Mouse (Mus musculus): Measurements from ENCODE around the gene Pcdh11x. TPM values are rescaled to one million over a fixed set of nuclear protein-coding genes. Genes with fewer than 3 reads are reported as not detected.
A peak's percentile ranks its signal among the peaks of the same experiment; 100 is the strongest.

Pcdh11x gene
- polyA plus RNA-seq (2012; rRNA removed), result 0.01 and 0.13 TPM in 2 replicates

DNA sequence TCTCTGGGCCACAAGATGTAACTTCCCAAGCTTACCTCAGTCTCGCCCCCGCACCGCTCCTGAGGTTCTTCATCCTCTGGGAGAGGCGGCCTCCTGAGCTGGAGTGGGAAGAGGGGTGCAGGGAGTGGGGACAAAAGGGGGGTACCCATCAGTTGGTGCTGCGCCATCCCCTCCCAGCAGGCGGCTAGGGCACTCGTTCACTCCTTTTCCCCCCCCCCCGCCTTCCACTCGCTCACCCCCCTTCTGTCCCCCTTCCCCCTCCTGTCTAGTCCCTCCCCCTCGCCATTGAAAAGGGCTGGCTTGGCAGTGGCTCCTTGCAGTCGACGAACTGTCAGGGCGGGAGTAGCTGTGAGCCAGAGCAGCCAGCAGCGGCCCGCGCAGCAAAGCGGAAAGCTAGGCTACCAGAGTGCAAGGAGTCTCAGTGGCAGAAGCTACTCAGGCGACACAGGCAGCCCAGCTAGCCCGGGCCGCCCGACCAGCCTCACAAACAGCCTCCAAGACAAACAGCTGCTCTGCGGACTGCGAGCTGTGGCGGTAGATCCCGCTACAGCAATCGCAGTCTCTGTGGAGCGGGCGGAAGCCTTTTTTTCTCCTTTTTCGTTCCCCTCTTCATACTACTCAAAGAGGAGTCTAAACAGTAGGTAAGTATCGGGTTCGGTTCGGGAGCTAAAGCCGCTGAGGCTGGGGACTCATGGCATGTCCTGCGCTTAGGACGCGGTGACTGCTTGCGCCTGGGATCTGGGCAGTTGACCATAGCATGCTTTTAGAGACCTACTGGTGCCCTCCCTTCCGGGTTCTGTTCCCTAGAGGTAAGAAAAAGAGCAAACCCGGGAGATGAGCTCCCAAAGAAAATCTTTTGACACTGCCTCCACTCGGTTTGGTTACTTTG, at the start of gene Pcdh11x:
Gene Pcdh11x, plus strand, starts transcription at position 249 of the 889 bp plus-strand sequence.
- H3K4me3 ChIP-seq (ENCODE audit: low read depth, low read length), result no peak within 1 kb of the TSS
- H3K4me1 ChIP-seq (ENCODE audit: control insufficient read depth, insufficient read depth, insufficient read length, low read length), result no peaks in the 10 kb centered on the region
- 15% methylated on average over 32 of the region's 40 CpGs for WGBS
- no peaks in the 10 kb centered on the region for H3K36me3 ChIP-seq (ENCODE audit: control insufficient read depth, insufficient read depth, low read length)
- no peaks in the 10 kb centered on the region for H3K27me3 ChIP-seq (ENCODE audit: control insufficient read depth, insufficient read depth, low read length)
- H3K27ac ChIP-seq (ENCODE audit: insufficient read depth, low read depth, low read length), result no peak within 1 kb of the TSS
- TF ChIP-seq CTCF (IDR thresholded peaks at IDR 0.05; ENCODE audit: extremely low read depth, insufficient read length, insufficient replicate concordance, low read depth, low read length) (no peak), POLR2A (IDR thresholded peaks at IDR 0.05; ENCODE audit: low read depth, low read length) (no peak)

DNA sequence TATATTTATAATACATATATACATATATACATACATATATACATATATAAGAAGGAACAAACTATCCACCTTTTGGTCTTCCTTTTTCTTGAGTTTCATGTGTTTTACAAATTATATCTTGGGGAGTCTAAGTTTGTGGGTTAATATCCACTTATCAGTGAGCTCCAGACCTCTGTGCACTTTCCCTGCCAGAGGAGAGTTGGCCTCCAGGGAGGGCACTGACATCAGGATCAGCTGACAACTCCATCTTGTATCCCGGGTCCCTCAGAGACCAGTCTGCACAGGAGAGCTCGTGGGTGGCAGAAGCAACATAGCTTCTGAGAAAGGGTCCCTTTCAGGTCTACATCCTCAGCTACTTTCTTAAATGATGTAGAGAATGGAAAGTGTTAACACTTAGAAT, 30.0 kb upstream of the Pcdh11x start:
- Histone ChIP-seq H3K27me3 (ENCODE audit: control insufficient read depth, insufficient read depth, low read length) (no peaks in the 10 kb centered on the region), H3K4me3 (ENCODE audit: low read depth, low read length) (no peak overlapping the region), H3K4me1 (ENCODE audit: control insufficient read depth, insufficient read depth, insufficient read length, low read length) (no peaks in the 10 kb centered on the region), H3K27ac (ENCODE audit: insufficient read depth, low read depth, low read length) (no peak overlapping the region), H3K36me3 (ENCODE audit: control insufficient read depth, insufficient read depth, low read length) (no peaks in the 10 kb centered on the region)
- no peak for TF ChIP-seq POLR2A (IDR thresholded peaks at IDR 0.05; ENCODE audit: low read depth, low read length)
- no peak for TF ChIP-seq CTCF (IDR thresholded peaks at IDR 0.05; ENCODE audit: extremely low read depth, insufficient read length, insufficient replicate concordance, low read depth, low read length)
- WGBS, result 62% methylated on average over 2 of the region's 2 CpGs

DNA sequence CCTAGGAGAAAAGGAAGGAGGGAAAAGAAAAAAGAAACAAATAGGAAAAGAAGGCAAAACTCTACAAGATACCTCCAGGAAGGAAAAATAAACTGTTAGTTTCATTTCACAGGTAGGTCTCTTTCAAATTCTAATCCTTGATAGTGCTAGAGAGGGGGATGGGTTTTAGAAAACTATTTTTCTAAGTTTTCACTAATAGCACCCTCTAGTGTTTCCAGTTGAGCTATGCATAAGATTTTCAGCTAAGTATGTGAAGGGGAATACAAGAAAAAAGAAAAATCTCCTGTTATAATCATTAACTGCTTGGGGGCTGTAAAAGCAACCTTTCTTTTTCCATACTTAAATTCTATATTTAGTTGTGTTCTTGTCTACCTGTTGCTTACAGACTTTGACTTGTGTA, 4.5 kb upstream of the Pcdh11x start:
- TF ChIP-seq POLR2A (IDR thresholded peaks at IDR 0.05; ENCODE audit: low read depth, low read length) (no peak), CTCF (IDR thresholded peaks at IDR 0.05; ENCODE audit: extremely low read depth, insufficient read length, insufficient replicate concordance, low read depth, low read length) (no peak)
- H3K4me1 ChIP-seq (ENCODE audit: control insufficient read depth, insufficient read depth, insufficient read length, low read length), result no peaks in the 10 kb centered on the region

DNA sequence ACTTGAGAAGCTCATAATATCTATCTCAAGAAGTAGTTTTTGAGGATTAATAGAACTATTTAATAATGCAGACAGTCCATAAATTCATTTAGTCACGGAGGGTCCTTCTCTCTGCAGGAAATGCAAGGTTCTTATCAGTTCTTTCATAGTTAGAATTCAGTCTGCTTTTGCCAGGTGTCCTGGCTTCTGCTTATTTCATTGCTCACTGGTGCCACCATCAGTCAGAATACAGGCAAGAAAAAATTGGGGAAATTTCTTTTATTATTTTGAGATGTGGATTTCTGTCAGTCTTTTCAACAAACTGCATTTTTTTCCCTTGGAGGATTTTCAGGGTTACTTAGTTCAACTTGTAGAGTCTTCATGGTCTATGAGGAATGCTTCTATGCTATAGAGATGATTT, 2.6 kb upstream of the Pcdh11x start:
- H3K4me1 ChIP-seq (ENCODE audit: control insufficient read depth, insufficient read depth, insufficient read length, low read length), result no peaks in the 10 kb centered on the region
- no peaks in the 10 kb centered on the region for H3K27me3 ChIP-seq (ENCODE audit: control insufficient read depth, insufficient read depth, low read length)
- no peak overlapping the region for H3K27ac ChIP-seq (ENCODE audit: insufficient read depth, low read depth, low read length)
- no peak overlapping the region for H3K4me3 ChIP-seq (ENCODE audit: low read depth, low read length)
- 0% methylated on average over 1 of the region's 1 CpGs for WGBS
- TF ChIP-seq POLR2A (IDR thresholded peaks at IDR 0.05; ENCODE audit: low read depth, low read length), result no peak
- TF ChIP-seq CTCF (IDR thresholded peaks at IDR 0.05; ENCODE audit: extremely low read depth, insufficient read length, insufficient replicate concordance, low read depth, low read length), result no peak
- H3K36me3 ChIP-seq (ENCODE audit: control insufficient read depth, insufficient read depth, low read length), result no peaks in the 10 kb centered on the region

More for the DNA sequence above, 4.5 kb upstream of the Pcdh11x start:
- no peak overlapping the region for H3K27ac ChIP-seq (ENCODE audit: insufficient read depth, low read depth, low read length)
- no peak overlapping the region for H3K4me3 ChIP-seq (ENCODE audit: low read depth, low read length)
- no peaks in the 10 kb centered on the region for H3K27me3 ChIP-seq (ENCODE audit: control insufficient read depth, insufficient read depth, low read length)
- H3K36me3 ChIP-seq (ENCODE audit: control insufficient read depth, insufficient read depth, low read length), result no peaks in the 10 kb centered on the region

DNA sequence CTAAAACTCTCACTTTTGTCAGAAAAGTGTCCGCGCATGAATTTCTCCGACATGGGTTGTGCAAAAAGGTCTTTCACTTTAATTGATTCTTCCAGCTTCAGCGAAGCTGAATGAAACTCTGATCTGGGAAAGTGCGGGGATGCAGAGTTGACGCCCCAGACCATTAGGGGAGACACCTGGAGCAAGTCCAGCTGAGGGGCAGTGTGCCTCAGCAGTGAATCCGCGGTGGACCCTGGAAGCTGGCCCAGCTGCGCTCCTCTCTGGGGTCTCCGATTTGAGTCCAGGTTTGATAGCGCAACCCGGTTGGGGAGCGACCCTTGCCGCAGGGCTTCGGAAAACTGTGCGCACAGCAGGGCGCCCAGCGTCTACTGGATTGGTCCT, 831 bp downstream of the Pcdh11x start:
- Histone ChIP-seq H3K4me1 (ENCODE audit: control insufficient read depth, insufficient read depth, insufficient read length, low read length) (no peaks in the 10 kb centered on the region), H3K27me3 (ENCODE audit: control insufficient read depth, insufficient read depth, low read length) (no peaks in the 10 kb centered on the region), H3K4me3 (ENCODE audit: low read depth, low read length) (no peak overlapping the region), H3K36me3 (ENCODE audit: control insufficient read depth, insufficient read depth, low read length) (no peaks in the 10 kb centered on the region), H3K27ac (ENCODE audit: insufficient read depth, low read depth, low read length) (no peak overlapping the region)
- 11% methylated on average over 18 of the region's 18 CpGs for WGBS
- no peak for TF ChIP-seq POLR2A (IDR thresholded peaks at IDR 0.05; ENCODE audit: low read depth, low read length)
- TF ChIP-seq CTCF (IDR thresholded peaks at IDR 0.05; ENCODE audit: extremely low read depth, insufficient read length, insufficient replicate concordance, low read depth, low read length), result no peak

DNA sequence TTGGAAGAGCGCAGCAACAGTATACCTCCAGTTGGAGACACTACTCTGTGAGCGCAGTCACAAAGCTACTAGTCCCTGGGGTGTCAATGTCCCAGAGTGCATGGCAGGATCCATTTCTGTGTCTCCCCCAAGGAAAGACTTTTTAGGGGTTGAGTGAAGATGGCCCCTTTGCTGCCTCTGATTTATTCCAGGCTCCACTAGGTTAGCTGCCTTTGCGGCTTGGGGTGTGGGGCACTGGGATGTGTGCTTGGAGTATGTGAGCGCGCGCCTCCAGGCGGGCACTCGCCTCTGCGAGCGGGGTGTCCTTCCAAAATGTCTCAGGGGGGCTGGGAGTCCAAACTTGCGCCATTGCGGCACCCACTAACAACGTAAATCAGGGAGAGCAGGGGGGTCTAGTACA, 1.6 kb downstream of the Pcdh11x start:
- TF ChIP-seq POLR2A (IDR thresholded peaks at IDR 0.05; ENCODE audit: low read depth, low read length) (no peak), CTCF (IDR thresholded peaks at IDR 0.05; ENCODE audit: extremely low read depth, insufficient read length, insufficient replicate concordance, low read depth, low read length) (no peak)
- 10% methylated on average over 13 of the region's 13 CpGs for WGBS
- H3K27ac ChIP-seq (ENCODE audit: insufficient read depth, low read depth, low read length), result no peak overlapping the region
- no peaks in the 10 kb centered on the region for H3K27me3 ChIP-seq (ENCODE audit: control insufficient read depth, insufficient read depth, low read length)
- no peak overlapping the region for H3K4me3 ChIP-seq (ENCODE audit: low read depth, low read length)
- no peaks in the 10 kb centered on the region for H3K36me3 ChIP-seq (ENCODE audit: control insufficient read depth, insufficient read depth, low read length)
- H3K4me1 ChIP-seq (ENCODE audit: control insufficient read depth, insufficient read depth, insufficient read length, low read length), result no peaks in the 10 kb centered on the region

DNA sequence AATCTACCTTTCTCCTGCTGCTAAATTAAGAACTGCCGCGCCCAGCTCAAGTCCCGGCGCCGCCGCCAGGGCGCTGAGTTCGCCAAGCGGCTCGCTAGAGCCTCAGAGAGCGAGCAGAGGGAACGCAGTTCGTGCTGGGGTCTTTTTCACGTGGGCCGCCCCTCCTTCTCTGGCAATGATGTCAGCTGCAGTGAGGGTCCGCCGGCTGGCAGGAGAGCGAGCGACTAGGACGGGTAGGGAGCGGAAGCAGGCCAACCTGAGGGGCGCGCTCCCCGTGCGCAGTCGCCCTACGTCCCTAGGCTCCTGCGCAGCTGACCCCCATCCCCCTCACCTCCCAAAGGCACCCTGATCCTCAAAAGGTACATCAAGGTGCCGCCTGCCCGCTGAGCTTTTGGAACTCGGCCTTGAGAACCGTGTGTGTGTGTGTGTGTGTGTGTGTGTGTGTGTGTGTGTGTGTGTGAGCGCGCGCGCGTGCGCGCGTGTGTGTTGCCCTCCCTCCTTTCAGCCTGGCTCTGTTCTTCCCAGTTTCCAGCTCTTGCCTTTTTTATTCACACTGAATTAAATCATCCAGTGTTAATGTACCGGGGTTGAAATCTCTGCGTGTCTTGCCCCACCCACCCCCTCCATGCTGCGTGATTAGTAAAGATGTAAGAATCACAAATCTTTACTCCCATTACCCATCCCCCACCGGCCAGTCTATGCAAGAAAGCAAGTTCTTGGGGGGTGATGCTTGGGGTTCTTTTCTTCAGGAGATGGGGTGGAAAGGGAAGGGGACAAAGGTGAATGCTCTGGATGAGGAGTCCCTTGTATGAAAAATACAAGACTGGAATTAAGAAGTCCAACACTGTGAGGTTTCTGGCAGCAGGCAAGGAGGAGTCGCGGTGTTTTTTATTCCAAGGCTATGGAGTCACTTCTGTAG, 3.0 kb downstream of the Pcdh11x start:
- no peaks in the 10 kb centered on the region for H3K36me3 ChIP-seq (ENCODE audit: control insufficient read depth, insufficient read depth, low read length)
- no peaks in the 10 kb centered on the region for H3K27me3 ChIP-seq (ENCODE audit: control insufficient read depth, insufficient read depth, low read length)
- no peaks in the 10 kb centered on the region for H3K4me1 ChIP-seq (ENCODE audit: control insufficient read depth, insufficient read depth, insufficient read length, low read length)
- WGBS, result 9% methylated on average over 39 of the region's 46 CpGs
- no peak overlapping the region for H3K27ac ChIP-seq (ENCODE audit: insufficient read depth, low read depth, low read length)
- 0 out of 2 replicates have a peak overlapping the region, but pooled peaks have one; percentile 13 for H3K4me3 ChIP-seq (ENCODE audit: low read depth, low read length)
- TF ChIP-seq CTCF (IDR thresholded peaks at IDR 0.05; ENCODE audit: extremely low read depth, insufficient read length, insufficient replicate concordance, low read depth, low read length), result no peak
- TF ChIP-seq POLR2A (IDR thresholded peaks at IDR 0.05; ENCODE audit: low read depth, low read length), result no peak

Measured in small intestine, adult 2 months (tissue).